Mouse (Mus musculus): ENCODE results near the gene Cstad. TPM values are rescaled to one million over a fixed set of nuclear protein-coding genes. Genes with fewer than 3 reads are reported as not detected.

Cstad gene
- total and polyA plus RNA-seq, 3 experiments: not detected

DNA sequence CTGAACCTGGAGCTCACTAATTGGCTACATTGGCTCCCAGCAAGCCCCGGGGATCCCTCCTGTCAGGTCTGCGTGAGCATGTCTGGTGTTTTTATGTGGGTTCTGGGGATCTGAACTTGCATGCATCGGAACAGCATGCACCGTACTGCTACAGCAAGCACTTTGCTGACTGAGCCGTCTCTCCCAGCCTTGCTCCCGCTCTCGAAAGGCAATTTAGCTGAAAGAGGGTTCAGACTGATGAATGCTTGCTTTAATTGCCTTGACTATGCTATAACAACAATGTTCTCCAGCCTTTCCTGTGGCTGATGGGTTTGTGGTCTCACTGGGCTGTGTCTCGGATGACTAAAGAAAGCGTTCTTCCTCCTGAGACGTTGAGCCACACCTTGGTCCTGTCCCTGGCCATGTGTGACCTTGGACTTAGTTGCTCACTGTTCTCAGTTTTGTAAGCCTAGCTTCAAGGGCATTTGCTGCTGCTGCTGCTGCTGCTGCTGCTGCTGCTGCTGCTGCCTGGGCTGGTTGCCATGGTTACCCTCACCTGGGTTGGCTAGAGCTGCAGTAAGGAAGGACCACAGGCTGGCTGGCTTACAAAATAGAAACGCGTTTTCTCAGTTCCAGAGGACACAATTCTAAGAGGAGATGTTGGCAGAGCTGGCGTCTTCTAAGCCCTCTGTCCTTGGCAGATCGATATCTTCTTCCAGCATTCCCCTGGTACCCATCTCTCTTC is 34.4 kb downstream of the Cstad start:
- no peaks in the 10 kb centered on the region for H3K79me2 ChIP-seq (ENCODE audit: control insufficient read depth, insufficient read depth, low read length, poor library complexity)
- H3K9me3 ChIP-seq (replicated peaks; ENCODE audit: insufficient read depth, low read length): no peaks in the 10 kb centered on the region
- H3K4me3 ChIP-seq (ENCODE audit: control insufficient read depth in 1 of 2, insufficient read depth in 1 of 2, low read depth in 2 of 2, low read length in 2 of 2): no peak overlapping the region
- no peak overlapping the region for H3K9ac ChIP-seq (ENCODE audit: control insufficient read depth, low read depth, low read length, poor library complexity, severe bottlenecking)
- no peaks in the 10 kb centered on the region; a peak in 1 of 4 replicates for H3K36me3 ChIP-seq (ENCODE audit: control insufficient read depth in 1 of 2, insufficient read depth in 2 of 2, low read length in 2 of 2)
- H3K27ac ChIP-seq (ENCODE audit: control insufficient read depth, low read depth, low read length): no peak overlapping the region
- no peak for DNase-seq (ENCODE audit: low read depth, low spot score)
- no peaks in the 10 kb centered on the region for H3K4me1 ChIP-seq (ENCODE audit: control insufficient read depth in 1 of 2, insufficient read depth in 2 of 2, low read length in 2 of 2)
- no peak for TF ChIP-seq E2F4 (IDR thresholded peaks at IDR 0.05; ENCODE audit: borderline replicate concordance, low read depth, low read length)
- H3K27me3 ChIP-seq (ENCODE audit: control insufficient read depth in 1 of 2, insufficient read depth in 2 of 2, low read length in 2 of 2): no peaks in the 10 kb centered on the region; a peak in 1 of 4 replicates

DNA sequence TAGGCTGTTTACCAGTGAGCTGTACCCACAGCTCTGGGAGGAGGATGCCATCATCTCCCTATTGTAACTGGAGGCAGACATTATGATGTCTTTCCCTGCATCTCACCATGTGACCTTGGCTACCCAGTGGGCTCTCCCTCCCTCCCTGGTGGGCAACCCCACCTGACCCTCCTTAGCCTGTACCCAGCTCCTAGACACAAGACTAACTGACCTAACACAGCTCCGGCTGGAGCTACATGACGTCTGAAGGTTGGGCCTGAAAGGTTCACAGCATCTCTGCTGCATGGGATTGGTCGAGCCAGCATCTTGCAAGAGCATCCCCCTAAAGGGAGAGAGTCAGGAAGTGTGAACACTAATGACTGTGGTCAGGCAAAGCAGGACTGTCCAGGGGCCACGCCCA is 35.0 kb downstream of the Cstad start:
- H3K9ac ChIP-seq (ENCODE audit: control insufficient read depth, low read depth, low read length, poor library complexity, severe bottlenecking): no peak overlapping the region
- no peak overlapping the region for H3K27ac ChIP-seq (ENCODE audit: control insufficient read depth, low read depth, low read length)
- no peaks in the 10 kb centered on the region for H3K9me3 ChIP-seq (replicated peaks; ENCODE audit: insufficient read depth, low read length)
- no peaks in the 10 kb centered on the region for H3K79me2 ChIP-seq (ENCODE audit: control insufficient read depth, insufficient read depth, low read length, poor library complexity)
- DNase-seq (ENCODE audit: low read depth, low spot score): no peak
- no peak for TF ChIP-seq HCFC1 (IDR thresholded peaks at IDR 0.05; ENCODE audit: low read depth, low read length)
- no peak for TF ChIP-seq CTCF (IDR thresholded peaks at IDR 0.05 in 2 of 3, conservative IDR thresholded peaks at IDR 0.05 in 1 of 3; ENCODE audit: control insufficient read depth in 1 of 3, insufficient read depth in 1 of 3, low read depth in 2 of 3, low read length in 3 of 3, poor library complexity in 1 of 3, severe bottlenecking in 1 of 3)
- no peak for TF ChIP-seq POLR2A (IDR thresholded peaks at IDR 0.05; ENCODE audit: control insufficient read depth in 1 of 2, insufficient read depth in 1 of 2, low read depth in 1 of 2, low read length in 2 of 2, poor library complexity in 1 of 2)
- no peak for TF ChIP-seq USF1 (IDR thresholded peaks at IDR 0.05; ENCODE audit: low read depth, low read length)
- TF ChIP-seq UBTF (IDR thresholded peaks at IDR 0.05; ENCODE audit: borderline replicate concordance, insufficient read depth, low read depth, low read length): no peak
- no peak for TF ChIP-seq ZMIZ1 (IDR thresholded peaks at IDR 0.05; ENCODE audit: low read depth, low read length)
- TF ChIP-seq NELFE (IDR thresholded peaks at IDR 0.05; ENCODE audit: low read depth, low read length): no peak
- no peak for TF ChIP-seq KAT2A (conservative IDR thresholded peaks at IDR 0.05; ENCODE audit: low read depth, low read length)
- no peak for TF ChIP-seq ETS1 (IDR thresholded peaks at IDR 0.05; ENCODE audit: low read depth, low read length)
- TF ChIP-seq E2F4 (IDR thresholded peaks at IDR 0.05; ENCODE audit: borderline replicate concordance, low read depth, low read length): no peak
- no peak for TF ChIP-seq EP300 (IDR thresholded peaks at IDR 0.05; ENCODE audit: low read depth in 1 of 2, low read length in 2 of 2)
- no peak for TF ChIP-seq CHD1 (IDR thresholded peaks at IDR 0.05; ENCODE audit: low read depth, low read length)
- no peak for TF ChIP-seq BHLHE40 (IDR thresholded peaks at IDR 0.05; ENCODE audit: borderline replicate concordance, low read depth, low read length)
- TF ChIP-seq SIN3A (IDR thresholded peaks at IDR 0.05; ENCODE audit: low read length): no peak
- no peak for TF ChIP-seq MAZ (IDR thresholded peaks at IDR 0.05; ENCODE audit: low read depth, low read length)
- TF ChIP-seq ZC3H11A (IDR thresholded peaks at IDR 0.05; ENCODE audit: low read depth, low read length): no peak
- TF ChIP-seq GATA1 (IDR thresholded peaks at IDR 0.05; ENCODE audit: low read depth, low read length): no peak
- no peaks in the 10 kb centered on the region for H3K36me3 ChIP-seq (ENCODE audit: control insufficient read depth in 1 of 2, insufficient read depth in 2 of 2, low read length in 2 of 2)
- no peak overlapping the region for H3K4me3 ChIP-seq (ENCODE audit: control insufficient read depth in 1 of 2, insufficient read depth in 1 of 2, low read depth in 2 of 2, low read length in 2 of 2)
- H3K27me3 ChIP-seq (ENCODE audit: control insufficient read depth in 1 of 2, insufficient read depth in 2 of 2, low read length in 2 of 2): no peaks in the 10 kb centered on the region; a peak in 1 of 4 replicates
- no peaks in the 10 kb centered on the region for H3K4me1 ChIP-seq (ENCODE audit: control insufficient read depth in 1 of 2, insufficient read depth in 2 of 2, low read length in 2 of 2)

Measured in MEL (cell line).